Mouse (Mus musculus) frontal cortex, postnatal 10 days (tissue): Measurements from ENCODE around the gene Krtap19-5.

Source experiments
- DNase-seq, 2 experiments: peaks; one replicate each; pipeline ENCODE4 v3.0.0; 2022; ENCODE audit warnings: low spot score in 2 of 2, mixed read lengths in 1 of 2

Krtap19-5 gene

GRCm38 (mm10) chr16:88896357-88896756 is at the start of gene Krtap19-5:
Krtap19-5 (minus strand) TSS chr16:88896457.
- no peak for DNase-seq

DNA sequence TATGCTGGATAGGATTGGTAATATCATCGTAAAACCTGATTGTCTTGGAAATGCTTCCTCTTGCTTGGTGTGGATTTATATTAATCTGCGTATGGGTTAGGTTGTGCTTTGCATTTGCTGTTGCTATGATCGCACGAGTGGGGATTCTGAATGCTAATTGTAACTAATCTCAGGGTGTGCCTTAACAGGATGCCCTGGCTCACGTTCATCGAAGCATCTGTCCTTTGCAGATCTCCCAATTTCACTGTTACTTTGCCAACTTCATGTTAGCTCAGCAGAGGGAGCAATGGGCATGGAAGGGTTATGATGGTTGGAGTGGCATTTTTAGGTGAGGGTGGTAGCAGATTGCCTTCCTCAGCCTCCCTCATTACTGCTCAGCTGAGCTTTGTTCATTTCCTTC is 44.8 kb upstream of the Krtap19-5 start:
- DNase-seq, result no peak

DNA sequence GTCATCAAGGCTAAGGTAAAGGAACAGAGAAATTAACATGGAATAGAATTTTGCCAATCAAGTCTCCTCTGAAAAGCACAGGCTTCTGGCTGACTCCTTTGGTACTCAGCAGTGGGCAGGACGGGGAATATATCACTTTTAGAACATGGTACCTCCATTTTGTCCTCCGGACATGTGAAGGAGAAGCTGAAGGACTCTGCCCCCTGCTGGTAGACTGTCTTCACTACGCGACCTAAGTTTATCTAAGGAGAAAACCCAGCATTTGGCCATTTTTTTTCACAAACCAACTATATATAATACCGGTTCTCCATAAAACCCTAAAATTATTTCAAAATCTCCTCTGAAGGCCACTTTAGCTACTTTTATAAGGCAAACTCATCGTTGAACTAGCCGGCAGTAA is 42.0 kb upstream of the Krtap19-5 start:
- DNase-seq, result no peak

- no peak for DNase-seq
Measured at GRCm38 (mm10) chr16:88932165-88932564, 35.9 kb upstream of the Krtap19-5 start, which contains the start of gene Krtap19-9b. Krtap19-9b (minus strand) TSS chr16:88932265.

DNA sequence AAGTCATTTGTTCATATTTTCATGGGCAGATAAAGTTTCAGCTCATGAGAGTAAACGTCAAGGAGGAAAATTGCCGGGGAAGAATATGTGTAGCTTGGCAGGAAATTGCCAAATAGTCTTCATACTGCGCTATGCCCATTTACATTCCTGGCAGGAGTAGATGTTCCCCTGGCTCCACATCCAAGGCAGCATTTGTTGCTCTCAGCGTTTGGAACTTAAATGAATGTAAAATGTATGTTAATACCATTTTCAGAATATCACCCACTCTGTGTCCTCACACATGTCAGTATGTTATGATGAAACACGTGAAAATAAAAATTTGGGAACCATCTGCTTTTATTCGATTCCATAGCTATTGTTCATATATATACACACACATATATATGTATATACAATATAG is 9.4 kb downstream of the Krtap19-5 start:
- DNase-seq, result no peak

DNA sequence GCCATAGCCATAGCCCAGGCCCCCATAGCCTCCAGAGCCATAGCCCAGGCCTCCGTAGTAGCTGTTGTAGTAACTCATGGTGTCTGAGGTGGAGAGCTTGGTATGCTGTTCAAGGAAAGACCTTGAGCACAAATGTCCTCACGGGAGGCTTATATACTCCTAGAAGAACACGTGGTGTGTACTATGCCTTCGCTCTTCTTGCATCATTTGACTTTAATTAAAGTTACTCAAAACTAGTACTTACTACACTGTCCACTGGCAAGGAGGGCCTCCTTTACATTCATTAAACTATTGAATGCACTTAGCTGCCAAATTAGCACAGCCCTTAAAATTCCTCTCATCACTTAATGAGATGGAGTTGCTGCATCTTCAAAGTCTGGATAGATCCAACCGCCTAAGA is 11.3 kb downstream of the Krtap19-5 start, which contains the start of gene Krtap19-4:
Gene Krtap19-4, minus strand, starts transcription at position 101 of the 400 bp plus-strand sequence.
- DNase-seq, result no peak

DNA sequence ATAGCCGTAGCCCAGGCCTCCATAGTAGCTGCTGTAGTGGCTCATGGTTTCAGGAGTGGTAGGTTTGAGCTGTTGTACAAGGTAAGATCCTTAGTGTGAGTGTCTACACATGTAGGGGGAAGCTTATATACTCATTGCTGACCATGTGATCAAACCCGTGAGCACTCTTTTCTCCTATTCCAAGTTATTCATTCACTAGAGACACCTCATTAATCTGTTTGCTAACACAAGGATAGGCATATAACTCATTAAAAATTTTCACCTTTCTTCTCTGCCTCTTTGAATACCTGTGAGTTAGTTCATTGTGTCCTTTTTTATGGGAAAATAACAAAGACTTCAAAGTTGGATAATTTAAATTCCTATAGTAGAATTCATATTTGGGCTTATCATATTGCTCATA is 18.3 kb downstream of the Krtap19-5 start, which contains the start of gene Krtap19-3:
Gene Krtap19-3, minus strand, starts transcription at position 101 of the 400 bp plus-strand sequence.
- no peak for DNase-seq

- no peak for DNase-seq
Measured at GRCm38 (mm10) chr16:88874169-88874568, 22.1 kb downstream of the Krtap19-5 start, which contains the start of gene Krtap19-2. Krtap19-2 (minus strand) TSS chr16:88874269.

GRCm38 (mm10) chr16:88869311-88869710 is 26.9 kb downstream of the Krtap19-5 start, which contains the start of gene Krtap19-1:
Krtap19-1 (minus strand) TSS chr16:88869411.
- no peak for DNase-seq

DNA sequence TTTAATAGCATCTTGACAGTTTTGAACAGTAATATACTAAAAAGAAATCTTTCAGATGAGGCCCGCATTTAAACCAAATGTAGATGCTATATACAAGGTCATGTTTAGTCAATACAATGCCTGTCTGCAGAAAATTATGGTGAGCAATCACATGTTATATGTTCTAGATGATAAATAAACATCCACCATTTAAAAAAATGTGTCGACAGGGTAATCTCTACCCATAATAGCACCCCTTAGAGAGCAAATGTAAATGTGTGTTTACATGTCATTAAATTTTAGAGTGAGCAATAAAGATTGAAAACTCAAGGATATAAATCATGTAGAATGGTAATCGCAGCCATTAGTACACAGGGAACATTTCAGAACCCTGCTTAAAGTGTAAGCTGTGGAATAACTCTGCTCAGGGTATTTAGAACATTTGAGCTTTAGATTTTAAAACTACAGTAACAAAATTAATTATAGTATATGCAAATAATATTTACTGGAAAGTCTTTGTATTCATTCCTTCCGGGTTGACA is 31.3 kb downstream of the Krtap19-5 start:
- no peak for DNase-seq

DNA sequence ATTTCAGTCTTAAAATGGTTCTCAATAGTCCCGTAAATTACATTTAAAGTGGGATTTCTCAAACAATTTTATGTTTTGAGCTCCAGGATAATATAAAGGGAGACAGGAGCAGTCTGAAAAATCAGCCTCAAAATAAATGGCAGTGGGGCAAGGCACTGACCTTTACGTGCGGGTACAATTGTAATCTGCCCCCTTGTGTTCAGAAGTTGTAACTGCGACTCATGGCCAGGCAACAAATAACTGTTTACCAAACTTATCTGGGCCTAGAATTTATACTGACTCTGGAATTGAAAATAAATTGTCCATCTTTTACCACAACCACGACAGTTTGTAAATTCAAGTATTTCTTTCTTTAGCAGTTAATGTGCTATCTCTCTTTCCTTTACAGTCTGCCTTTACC is 44.8 kb downstream of the Krtap19-5 start:
- no peak for DNase-seq

- DNase-seq, result no peak
Measured at GRCm38 (mm10) chr16:88848558-88848957, 47.7 kb downstream of the Krtap19-5 start.

GRCm38 (mm10) chr16:88847363-88847762 is 48.9 kb downstream of the Krtap19-5 start:
- no peak for DNase-seq
